Mouse (Mus musculus): ENCODE data around the gene Gm8947.
A peak's percentile ranks its signal among the peaks of the same experiment; 100 is the strongest.
"Not testable (repeated sequence)": the region's sequence is repeated elsewhere in the genome, so short reads cannot be mapped to it uniquely, and the experiment has no call there.

Gene Gm8947

DNA sequence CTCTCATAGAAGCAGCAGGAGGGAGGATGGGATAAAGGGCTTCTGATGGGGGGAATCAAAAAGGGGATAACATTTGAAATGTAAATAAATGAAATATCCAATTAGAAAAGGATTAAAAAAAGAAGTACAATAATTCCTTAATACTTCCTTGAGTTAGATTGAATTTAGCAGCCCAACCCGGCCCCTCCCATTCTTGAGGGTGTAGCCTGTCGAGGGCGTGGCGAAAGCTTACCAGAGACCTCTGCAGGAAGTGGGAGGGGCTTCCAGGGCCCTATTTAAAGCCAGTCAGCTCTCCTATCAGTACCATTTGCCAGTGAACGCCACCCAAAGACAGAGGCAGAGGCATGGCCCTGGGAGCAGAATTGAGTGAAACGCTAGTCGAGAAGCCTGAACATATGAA lies 9.9 kb upstream of the Gm8947 start, which contains the start of gene Gm47985:
Gene Gm47985 (plus strand): TSS at position 272 of the 400 bp plus-strand sequence.
- DNase-seq: not testable (repeated sequence)

DNA sequence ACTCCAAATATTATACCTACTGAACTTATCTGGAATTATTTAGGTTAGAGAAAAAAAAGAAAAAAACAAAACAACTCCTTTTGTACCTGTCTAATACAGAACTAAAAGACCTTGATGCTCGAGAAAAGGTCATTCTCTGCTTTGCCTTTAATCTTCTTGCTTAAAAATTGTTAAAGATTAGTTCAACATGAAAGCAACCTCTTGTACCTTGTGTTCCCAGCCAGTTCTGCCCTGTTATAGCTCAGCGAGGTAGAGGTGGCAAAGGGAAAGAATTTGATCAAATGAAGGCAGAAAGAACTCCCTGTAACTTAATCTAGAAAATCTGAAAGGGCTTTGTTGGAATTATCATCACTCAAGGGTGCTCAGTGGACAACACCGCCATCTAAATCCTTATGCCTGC lies 6.0 kb upstream of the Gm8947 start:
- not testable (repeated sequence) for DNase-seq

DNA sequence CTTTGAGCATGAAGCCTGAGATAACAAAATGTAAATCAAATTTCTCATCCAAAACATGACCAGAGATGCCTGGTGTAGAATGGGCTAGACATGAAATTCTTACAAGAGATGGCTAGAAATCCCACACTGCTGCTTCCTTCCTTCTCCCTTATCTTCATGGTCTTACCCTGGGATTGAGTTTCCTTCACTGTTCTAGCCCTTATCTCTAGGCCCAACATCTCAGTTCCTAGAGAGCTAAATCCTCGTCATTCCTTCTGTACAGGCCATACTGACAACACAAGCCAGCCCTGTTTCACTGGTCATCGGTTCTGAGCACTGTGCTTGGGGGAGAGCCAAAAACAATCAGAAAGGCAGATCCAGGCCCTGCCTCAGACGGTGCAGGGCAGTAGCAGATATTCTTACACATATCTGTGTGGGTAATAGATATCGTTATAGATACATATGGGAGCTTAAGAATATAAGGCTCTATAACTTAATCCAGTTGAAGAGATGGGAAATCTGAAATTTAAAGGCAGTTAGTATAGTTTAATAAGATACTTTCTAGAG lies 5.2 kb upstream of the Gm8947 start:
- not testable (repeated sequence) for DNase-seq

DNA sequence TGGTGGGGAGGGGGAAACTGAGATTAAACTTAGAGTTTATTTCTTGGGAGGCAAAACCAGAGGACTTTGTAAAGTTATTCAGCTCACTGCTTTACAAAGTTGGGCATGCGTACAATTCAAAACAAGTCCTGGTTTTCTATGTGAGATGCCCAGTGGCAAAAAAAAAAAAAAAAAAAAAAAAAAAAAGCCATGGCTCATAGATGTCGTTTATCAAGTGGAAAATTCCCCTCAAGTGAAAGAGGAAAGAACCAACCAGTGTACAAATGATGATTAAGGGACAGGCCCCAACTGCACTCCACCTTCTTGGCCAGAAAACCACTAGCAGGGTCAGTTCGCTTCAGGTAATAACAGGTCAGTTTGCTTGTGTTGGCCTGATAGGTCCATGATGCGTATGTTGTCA lies 3.7 kb upstream of the Gm8947 start:
- no peak for DNase-seq

DNA sequence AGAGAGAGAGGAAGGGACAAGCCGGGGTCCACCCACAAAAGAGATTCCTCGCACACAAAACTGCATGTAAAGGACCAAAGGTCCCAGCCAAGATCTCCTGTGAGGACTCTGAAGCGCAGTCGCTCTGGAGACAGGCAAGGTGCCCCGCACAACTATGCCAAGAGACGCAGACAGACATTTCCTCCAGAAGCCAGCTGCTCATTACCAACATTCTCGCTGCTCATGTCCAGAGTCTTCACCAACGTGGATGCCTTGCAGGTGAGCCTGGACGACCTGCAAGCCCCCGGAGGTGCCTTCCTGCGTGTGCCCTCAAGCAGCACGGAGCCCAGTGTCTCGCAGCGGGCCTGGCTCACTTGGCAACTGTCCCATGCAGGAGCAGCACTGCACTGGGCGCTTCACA lies 563 bp downstream of the Gm8947 start:
- DNase-seq: not testable (repeated sequence)

DNA sequence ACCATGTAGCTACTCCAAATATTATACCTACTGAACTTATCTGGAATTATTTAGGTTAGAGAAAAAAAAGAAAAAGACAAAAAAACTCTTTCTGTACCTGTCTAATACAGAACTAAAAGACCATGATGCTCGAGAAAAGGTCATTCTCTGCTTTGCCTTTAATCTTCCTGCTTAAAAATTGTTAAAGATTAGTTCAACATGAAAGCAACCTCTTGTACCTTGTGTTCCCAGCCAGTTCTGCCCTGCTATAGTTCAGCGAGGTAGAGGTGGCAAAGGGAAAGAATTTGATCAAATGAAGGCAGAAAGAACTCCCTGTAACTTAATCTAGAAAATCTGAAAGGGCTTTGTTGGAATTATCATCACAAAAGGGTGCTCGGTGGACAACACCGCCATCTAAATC lies 3.8 kb downstream of the Gm8947 start:
- DNase-seq: not testable (repeated sequence)

DNA sequence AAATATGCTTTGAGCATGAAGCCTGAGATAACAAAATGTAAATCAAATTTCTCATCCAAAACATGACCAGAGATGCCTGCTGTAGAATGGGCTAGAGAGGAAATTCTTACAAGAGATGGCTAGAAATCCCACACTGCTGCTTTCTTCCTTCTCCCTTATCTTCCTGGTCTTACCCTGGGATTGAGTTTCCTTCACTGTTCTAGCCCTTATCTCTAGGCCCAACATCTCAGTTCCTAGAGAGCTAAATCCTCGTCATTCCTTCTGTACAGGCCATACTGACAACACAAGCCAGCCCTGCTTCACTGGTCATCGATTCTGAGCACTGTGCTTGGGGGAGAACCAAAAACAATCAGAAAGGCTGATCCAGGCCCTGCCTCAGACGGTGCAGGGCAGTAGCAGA lies 4.5 kb downstream of the Gm8947 start:
- not testable (repeated sequence) for DNase-seq

DNA sequence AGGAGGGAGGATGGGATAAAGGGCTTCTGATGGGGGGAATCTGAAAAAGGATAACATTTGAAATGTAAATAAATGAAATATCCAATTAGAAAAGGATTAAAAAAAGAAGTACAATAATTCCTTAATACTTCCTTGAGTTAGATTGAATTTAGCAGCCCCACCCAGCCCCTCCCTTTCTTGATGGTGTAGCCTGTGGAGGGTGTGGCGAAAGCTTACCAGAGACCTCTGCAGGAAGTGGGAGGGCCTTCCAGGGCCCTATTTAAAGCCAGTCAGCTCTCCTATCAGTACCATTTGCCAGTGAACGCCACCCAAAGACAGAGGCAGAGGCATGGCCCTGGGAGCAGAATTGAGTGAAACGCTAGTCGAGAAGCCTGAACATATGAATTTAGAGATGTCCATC lies 5.9 kb downstream of the Gm8947 start, which contains the start of gene Gm47995:
Gene Gm47995 (plus strand): TSS at position 329 of the 400 bp plus-strand sequence.
- DNase-seq: not testable (repeated sequence)

DNA sequence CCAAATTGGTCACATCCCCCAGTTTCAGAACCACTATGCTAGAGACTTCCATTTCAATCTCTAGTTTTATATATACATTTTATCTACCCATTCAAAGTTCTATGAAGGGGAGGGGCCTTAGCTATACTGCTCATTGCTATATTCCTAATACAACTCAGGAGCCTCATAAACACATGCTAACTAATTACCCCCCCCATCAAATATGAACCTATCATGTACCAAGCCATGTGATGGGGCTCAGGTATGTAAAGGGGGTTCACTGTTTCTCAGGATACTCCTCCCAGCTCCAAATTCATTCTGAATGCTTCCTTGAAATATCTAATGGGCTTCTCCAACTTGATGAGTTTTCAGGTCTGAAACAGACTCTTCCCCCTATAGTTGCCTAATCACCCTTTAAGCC lies 8.4 kb downstream of the Gm8947 start:
- DNase-seq: not testable (repeated sequence)

DNA sequence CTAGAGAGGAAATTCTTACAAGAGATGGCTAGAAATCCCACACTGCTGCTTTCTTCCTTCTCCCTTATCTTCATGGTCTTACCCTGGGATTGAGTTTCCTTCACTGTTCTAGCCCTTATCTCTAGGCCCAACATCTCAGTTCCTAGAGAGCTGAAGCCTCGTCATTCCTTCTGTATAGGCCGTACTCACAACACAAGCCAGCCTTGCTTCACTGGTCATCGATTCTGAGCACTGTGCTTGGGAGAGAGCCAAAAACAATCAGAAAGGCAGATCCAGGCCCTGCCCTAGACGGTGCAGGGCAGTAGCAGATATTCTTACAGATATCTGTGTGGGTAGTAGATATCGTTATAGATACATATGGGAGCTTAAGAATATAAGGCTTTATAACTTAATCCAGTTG lies 10.6 kb downstream of the Gm8947 start:
- DNase-seq: not testable (repeated sequence)

DNA sequence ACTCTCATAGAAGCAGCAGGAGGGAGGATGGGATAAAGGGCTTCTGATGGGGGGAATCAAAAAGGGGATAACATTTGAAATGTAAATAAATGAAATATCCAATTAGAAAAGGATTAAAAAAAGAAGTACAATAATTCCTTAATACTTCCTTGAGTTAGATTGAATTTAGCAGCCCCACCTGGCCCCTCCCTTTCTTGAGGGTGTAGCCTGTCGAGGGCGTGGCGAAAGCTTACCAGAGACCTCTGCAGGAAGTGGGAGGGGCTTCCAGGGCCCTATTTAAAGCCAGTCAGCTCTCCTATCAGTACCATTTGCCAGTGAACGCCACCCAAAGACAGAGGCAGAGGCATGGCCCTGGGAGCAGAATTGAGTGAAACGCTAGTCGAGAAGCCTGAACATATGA lies 11.6 kb downstream of the Gm8947 start, which contains the start of gene 3110040M04Rik:
Gene 3110040M04Rik (plus strand): TSS at position 304 of the 400 bp plus-strand sequence.
- not testable (repeated sequence) for DNase-seq

DNA sequence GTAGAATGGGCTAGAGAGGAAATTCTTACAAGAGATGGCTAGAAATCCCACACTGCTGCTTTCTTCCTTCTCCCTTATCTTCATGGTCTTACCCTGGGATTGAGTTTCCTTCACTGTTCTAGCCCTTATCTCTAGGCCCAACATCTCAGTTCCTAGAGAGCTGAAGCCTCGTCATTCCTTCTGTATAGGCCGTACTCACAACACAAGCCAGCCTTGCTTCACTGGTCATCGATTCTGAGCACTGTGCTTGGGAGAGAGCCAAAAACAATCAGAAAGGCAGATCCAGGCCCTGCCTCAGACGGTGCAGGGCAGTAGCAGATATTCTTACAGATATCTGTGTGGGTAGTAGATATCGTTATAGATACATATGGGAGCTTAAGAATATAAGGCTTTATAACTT lies 16.3 kb downstream of the Gm8947 start:
- not testable (repeated sequence) for DNase-seq

DNA sequence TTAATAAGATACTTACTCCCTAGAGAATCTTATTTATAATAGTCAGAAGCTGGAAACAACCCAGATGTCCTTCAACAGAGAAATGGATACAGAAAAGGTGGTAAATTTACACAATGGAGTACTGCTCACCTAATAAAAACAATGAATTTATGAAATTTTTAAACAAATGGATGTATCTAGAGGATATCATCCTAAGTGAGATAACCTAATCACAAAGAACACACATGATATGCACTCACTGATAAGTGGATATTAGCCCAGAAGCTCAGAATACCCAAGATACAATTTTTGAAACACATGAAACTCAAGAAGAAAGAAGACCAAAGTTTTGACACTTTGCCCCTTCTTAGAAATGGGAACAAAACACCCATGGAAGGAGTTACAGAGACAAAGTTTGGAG lies 16.8 kb downstream of the Gm8947 start:
- DNase-seq: not testable (repeated sequence)

DNA sequence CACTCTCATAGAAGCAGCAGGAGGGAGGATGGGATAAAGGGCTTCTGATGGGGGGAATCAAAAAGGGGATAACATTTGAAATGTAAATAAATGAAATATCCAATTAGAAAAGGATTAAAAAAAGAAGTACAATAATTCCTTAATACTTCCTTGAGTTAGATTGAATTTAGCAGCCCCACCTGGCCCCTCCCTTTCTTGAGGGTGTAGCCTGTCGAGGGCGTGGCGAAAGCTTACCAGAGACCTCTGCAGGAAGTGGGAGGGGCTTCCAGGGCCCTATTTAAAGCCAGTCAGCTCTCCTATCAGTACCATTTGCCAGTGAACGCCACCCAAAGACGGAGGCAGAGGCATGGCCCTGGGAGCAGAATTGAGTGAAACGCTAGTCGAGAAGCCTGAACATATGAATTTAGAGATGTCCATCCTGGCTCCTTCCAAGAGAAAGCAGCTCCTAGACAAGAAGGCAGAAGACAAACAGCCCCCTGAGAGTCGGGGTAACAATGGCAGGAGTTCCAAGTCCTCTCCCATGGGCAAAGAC lies 17.7 kb downstream of the Gm8947 start, which contains the start of gene Gm47996:
Gene Gm47996 (plus strand): TSS at position 308 of the 532 bp plus-strand sequence.
- DNase-seq: peak in 1 of 2 experiments; percentile 6

DNA sequence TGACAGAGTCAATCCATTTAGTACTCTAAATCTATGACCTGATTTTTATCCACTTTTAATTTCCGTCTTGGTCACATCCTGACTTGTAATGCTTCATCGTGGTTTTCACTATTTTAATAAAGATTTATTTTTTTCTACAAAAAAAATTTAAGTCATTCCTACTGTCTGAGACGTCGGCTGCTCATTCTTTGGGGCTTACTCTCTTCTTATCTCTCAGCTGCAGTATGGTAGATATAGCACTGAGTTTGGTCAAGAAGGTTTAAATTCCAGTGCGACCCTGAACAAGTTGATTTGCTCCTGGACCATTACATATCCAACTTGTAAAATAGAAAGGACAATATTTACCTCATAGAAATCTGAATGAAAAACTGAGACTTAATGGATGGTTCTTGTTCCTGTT lies 19.5 kb downstream of the Gm8947 start:
- not testable (repeated sequence) for DNase-seq

DNA sequence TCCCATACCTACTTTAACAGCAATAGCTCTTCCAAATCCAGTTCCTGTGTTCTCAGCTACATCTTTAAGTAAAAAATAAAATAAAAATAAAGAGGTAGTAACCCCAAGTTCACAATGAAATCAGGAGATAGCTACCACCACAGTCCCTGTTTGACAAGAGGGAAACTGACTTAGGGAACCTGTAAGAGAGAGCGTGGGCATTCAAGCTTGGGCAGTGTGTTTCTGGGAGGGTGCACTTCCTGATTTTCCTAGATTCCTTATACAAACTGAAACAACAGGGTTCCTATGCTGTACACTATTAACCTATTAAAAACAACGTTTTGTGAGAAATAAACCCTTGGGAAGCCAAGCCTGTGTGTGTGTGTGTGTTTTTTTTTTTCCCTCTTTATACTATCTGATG lies 22.7 kb downstream of the Gm8947 start:
- DNase-seq: no peak

DNA sequence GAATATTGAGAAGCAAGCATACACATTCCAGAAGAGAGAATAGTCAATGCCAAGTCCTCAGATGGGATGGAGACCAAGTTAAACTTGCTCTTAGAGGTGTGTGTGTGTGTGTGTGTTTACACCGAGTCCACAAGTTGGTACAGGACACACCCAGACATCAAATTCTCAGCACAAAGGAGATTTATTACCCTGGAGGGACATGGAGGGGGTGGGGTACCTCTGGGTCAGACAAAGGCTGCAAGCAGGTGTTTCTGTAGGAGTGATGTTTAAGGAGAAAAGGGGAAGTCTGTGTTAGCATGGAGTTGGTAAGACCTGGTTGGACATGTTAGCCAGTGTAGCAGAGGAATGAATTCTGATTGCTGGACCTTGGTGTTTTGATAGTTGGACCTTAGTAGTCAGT lies 23.8 kb downstream of the Gm8947 start:
- no peak for DNase-seq

DNA sequence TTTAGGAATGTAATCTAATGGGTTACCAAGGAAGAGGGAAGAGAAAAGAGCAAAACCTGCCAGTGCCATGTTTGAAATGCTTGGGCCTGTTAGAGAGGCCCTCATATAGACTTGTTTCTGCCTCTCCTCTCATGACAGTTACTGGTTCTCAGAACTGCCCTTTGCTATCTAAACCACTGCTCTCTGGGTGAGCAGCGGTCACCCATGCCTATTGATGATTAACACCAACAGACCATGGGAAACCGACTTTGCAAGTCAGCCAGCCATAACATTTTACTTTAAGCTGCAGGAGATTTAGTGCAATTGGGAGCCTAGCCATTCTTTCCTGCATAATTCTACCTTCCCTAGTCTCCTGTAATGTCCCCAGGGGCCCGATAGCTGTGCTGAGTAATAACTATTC lies 24.2 kb downstream of the Gm8947 start:
- no peak for DNase-seq

DNA sequence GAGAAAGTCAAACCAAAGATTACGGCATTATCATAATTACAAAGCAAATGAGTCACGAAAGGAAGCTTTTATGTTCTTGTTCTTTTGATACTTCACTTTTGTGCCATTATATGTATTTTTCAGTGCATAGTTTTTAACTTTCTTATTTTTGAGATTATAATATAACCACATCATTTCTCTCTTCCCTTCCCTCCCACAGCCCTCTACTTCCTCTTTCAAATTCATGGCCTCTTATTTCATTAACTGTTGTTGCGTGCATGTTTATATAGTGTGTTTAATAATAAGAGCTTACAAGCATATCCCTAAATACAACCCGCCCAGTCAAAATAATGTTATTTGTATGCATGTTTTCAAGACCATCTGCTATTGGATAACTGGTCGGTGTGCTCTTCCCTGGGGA lies 26.9 kb downstream of the Gm8947 start:
- no peak for DNase-seq

DNA sequence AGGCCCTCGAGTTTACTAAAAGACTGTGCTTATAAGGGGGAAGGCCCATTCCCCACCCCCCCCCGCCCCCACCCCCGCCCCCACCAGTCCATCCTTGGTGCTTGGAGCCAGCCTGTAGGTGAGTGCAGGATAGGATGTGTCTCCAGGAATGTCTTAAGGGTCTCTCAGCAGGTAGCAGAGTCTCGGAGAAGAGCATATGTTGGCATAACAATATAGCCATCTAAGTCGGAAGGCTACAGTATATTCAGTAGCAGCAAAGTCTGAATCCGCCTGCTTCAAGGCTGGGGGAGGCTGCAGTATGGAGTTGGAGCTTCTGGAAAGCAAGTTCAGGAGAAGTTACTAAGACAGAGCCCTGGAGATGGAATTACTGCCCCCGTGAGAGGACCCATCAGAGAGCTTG lies 27.9 kb downstream of the Gm8947 start:
- DNase-seq: no peak

DNA sequence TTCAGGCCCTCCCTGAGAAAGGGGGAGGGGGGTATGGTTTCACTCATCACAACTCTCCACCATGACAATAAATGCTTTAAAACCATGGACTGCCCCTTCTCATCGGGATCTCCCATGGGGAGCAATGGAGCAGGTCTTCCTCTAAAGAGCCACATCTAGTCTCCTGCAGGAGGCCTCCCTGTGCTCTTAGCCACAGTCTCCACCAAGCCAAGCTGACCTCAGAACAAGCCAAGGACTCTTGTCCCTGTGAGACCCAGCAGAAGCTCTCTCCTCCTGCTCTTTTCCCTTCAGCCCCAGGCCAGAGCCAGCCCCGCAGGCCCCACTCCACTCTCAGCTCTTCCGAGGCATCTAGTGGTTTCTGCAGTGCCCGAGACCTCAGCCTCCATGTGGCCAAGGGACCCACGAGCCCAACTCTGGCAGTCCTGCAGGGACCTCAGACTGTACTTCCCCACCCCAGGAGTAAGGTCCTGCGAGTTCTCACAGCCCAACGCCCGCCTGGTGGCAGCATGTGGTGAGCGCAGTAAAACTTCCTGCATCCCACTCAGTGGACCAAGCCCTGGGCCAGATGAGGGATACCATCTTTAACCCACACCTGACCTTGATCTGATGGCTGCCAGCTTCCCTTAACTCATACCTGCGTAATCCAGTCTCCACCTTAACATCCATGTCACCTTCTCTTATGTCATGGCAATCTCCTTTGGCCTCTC lies 30.5 kb downstream of the Gm8947 start:
- no peak for DNase-seq

DNA sequence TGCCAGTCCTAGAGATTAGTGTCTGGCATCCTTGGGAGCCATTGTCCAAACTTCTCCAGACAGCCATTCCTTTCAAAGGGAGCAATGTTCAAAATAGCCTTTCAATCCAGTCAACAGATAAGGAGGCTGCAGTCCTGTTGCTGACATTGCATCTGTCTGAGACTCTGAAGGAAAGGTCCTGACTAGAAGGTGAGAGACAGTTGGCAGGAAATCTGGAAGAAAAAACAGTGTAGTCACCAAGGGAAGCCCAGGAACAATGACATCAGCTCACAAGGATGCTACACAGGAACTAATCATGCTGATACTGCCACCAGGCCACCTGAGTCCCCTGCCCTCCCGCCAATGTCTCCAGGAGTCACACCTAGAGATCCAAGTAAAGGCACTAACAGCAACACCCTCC lies 31.2 kb downstream of the Gm8947 start:
- no peak for DNase-seq

DNA sequence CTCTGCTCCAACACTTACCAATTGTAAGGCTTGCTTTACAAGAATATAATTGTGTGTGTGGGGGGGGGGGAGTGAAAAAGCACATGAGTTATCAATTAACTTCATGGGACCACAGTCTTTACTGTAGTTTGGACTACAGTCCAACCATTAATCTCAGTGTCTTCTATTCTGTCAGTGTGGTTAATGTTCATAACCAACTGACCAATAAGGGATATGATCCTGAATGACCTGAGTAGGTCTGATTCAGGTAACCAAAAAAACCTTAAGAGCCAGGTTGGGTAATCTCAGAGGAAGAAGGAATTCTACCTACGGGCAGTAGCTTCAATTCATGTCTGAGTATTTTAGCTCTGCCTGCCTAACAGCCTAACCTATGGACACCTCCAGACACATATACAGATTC lies 32.4 kb downstream of the Gm8947 start:
- DNase-seq: no peak

DNA sequence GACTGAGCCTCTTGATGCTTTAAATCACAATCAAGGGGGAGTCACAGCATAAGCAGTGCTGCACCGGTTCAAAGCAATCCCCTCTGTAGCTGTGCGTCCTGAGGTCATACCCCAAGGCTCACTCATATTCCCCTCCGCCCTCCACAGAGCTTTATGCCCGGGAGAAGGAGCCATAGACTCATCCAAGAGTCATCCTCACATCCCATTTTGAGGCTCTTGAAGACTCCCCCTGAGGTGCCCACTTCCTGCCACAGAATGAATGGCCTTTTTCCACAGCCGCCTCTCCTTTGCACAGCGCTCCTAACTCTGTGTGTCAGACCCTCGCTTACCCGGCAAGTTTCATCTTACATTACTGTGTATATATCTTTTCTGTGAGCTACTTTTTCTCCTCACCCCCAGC lies 35.3 kb downstream of the Gm8947 start:
- no peak for DNase-seq
